Mouse (Mus musculus): ENCODE measurements at regions not wholly inside any gene's neighbourhood (a gene's known extent, or its start where the extent isn't known, plus 50 kb on each side); places are given as distances from the start of the nearest gene placed in this dataset.
A peak's percentile ranks its signal among the peaks of the same experiment; 100 is the strongest.

GRCm38 (mm10) chr4:12837097-12837426, 665.2 kb upstream of the Fam92a start:
- WGBS: 86% methylated on average over 1 of the region's 1 CpGs
- Histone ChIP-seq H3K36me3 (no peaks in the 10 kb centered on the region), H3K9me3 (replicated peaks) (no peaks in the 10 kb centered on the region), H3K27ac (replicated peaks) (no peak overlapping the region), H3K4me3 (no peak overlapping the region), H3K4me1 (no peaks in the 10 kb centered on the region), H3K27me3 (ENCODE audit: low read depth, poor library complexity, severe bottlenecking) (no peaks in the 10 kb centered on the region)
- DNase-seq (ENCODE audit: low spot score): no peak

- 78% methylated on average over 4 of the region's 4 CpGs for WGBS
- H3K4me1 ChIP-seq: no peaks in the 10 kb centered on the region
- no peaks in the 10 kb centered on the region for H3K9me3 ChIP-seq (replicated peaks)
- H3K27ac ChIP-seq (replicated peaks): no peak overlapping the region
- H3K36me3 ChIP-seq: no peaks in the 10 kb centered on the region
- DNase-seq (ENCODE audit: low spot score): no peak
- H3K4me3 ChIP-seq: no peak overlapping the region
- no peaks in the 10 kb centered on the region for H3K27me3 ChIP-seq (ENCODE audit: low read depth, poor library complexity, severe bottlenecking)
Measured at GRCm38 (mm10) chr4:12836326-12837096, 664.7 kb upstream of the Fam92a start.

- H3K27ac ChIP-seq (replicated peaks): no peak overlapping the region
- H3K4me3 ChIP-seq: no peak overlapping the region
- WGBS: 93% methylated on average over 1 of the region's 1 CpGs
- no peaks in the 10 kb centered on the region for H3K36me3 ChIP-seq
- no peak for DNase-seq (ENCODE audit: low spot score)
- H3K4me1 ChIP-seq: no peaks in the 10 kb centered on the region
- 0 out of 2 replicates have a peak, but pooled peaks cover 5% of the 10 kb centered on the region for H3K9me3 ChIP-seq (replicated peaks)
- no peaks in the 10 kb centered on the region for H3K27me3 ChIP-seq (ENCODE audit: low read depth, poor library complexity, severe bottlenecking)
Measured at GRCm38 (mm10) chr4:12826419-12826818, 654.6 kb upstream of the Fam92a start.

DNA sequence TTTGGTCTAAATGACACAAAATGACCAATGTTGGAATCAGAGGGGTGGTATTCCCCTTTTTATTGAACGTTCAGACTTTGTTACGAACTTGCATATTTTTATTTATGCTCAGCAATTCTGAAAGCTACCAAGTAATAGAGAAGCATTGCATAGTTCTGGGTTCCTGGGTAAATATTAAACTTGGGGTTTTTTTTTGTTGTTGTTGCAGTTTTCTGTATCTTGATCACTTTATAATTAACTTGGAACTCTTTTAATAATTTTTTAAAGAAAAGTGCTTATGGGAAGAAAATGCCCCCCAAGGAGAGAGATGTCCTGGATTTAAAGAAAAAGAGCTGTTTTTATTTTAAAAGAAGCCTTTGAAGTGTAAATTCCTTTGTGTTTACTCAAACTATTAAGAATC, 642.4 kb upstream of the Fam92a start:
- Histone ChIP-seq H3K27me3 (ENCODE audit: low read depth, poor library complexity, severe bottlenecking) (no peaks in the 10 kb centered on the region), H3K4me3 (no peak overlapping the region), H3K27ac (replicated peaks) (no peak overlapping the region), H3K4me1 (no peaks in the 10 kb centered on the region), H3K36me3 (no peaks in the 10 kb centered on the region), H3K9me3 (replicated peaks) (no peaks in the 10 kb centered on the region)
- WGBS: 89% methylated on average over 2 of the region's 2 CpGs
- DNase-seq (ENCODE audit: low spot score): no peak

GRCm38 (mm10) chr4:12801186-12801585, 629.4 kb upstream of the Fam92a start:
- H3K27me3 ChIP-seq (ENCODE audit: low read depth, poor library complexity, severe bottlenecking): no peaks in the 10 kb centered on the region
- DNase-seq (ENCODE audit: low spot score): no peak
- no peaks in the 10 kb centered on the region for H3K4me1 ChIP-seq
- no peak overlapping the region for H3K27ac ChIP-seq (replicated peaks)
- WGBS: 91% methylated on average over 3 of the region's 3 CpGs
- H3K4me3 ChIP-seq: no peak overlapping the region
- no peaks in the 10 kb centered on the region for H3K9me3 ChIP-seq (replicated peaks)
- H3K36me3 ChIP-seq: no peaks in the 10 kb centered on the region

DNA sequence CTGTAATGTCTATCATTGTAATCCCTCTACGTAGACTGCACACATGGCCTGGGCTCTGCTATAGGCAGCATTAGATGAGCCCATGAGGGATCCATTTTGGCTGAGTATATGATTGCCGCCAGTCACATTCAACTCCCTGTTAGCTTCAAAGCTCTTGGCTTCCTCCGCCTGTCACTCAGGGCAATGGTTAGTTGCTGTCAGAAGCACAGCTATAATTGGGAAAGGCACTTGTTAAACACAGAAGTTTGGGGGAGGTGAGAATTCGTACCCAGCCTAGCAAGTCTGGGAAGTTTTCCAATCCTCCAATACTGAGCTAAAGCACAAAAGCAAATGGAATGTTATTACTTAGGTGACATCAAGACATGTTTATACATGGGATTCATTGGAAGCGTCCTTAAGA, 627.7 kb upstream of the Fam92a start:
- H3K27ac ChIP-seq (replicated peaks): no peak overlapping the region
- no peaks in the 10 kb centered on the region for H3K4me1 ChIP-seq
- H3K4me3 ChIP-seq: no peak overlapping the region
- DNase-seq (ENCODE audit: low spot score): no peak
- no peaks in the 10 kb centered on the region for H3K9me3 ChIP-seq (replicated peaks)
- H3K36me3 ChIP-seq: no peaks in the 10 kb centered on the region
- no peaks in the 10 kb centered on the region for H3K27me3 ChIP-seq (ENCODE audit: low read depth, poor library complexity, severe bottlenecking)
- 89% methylated on average over 5 of the region's 5 CpGs for WGBS

GRCm38 (mm10) chr4:12792764-12793422, 621.1 kb upstream of the Fam92a start:
- H3K27me3 ChIP-seq (ENCODE audit: low read depth, poor library complexity, severe bottlenecking): no peaks in the 10 kb centered on the region
- H3K27ac ChIP-seq (replicated peaks): peak overlapping the region; percentile 46
- WGBS: 89% methylated on average over 11 of the region's 11 CpGs
- no peaks in the 10 kb centered on the region for H3K9me3 ChIP-seq (replicated peaks)
- no peak overlapping the region for H3K4me3 ChIP-seq
- no peaks in the 10 kb centered on the region for H3K36me3 ChIP-seq
- DNase-seq (ENCODE audit: low spot score): no peak
- peaks cover 7% of the 10 kb centered on the region; the same call in 1 of the 2 replicates for H3K4me1 ChIP-seq

- DNase-seq (ENCODE audit: low spot score): no peak
- Histone ChIP-seq H3K27ac (replicated peaks) (peak overlapping the region; percentile 46), H3K27me3 (ENCODE audit: low read depth, poor library complexity, severe bottlenecking) (no peaks in the 10 kb centered on the region), H3K36me3 (no peaks in the 10 kb centered on the region), H3K4me1 (peaks cover 7% of the 10 kb centered on the region; the same call in 1 of the 2 replicates), H3K4me3 (no peak overlapping the region), H3K9me3 (replicated peaks) (no peaks in the 10 kb centered on the region)
- 79% methylated on average over 9 of the region's 9 CpGs for WGBS
Measured at GRCm38 (mm10) chr4:12791786-12792674, 620.2 kb upstream of the Fam92a start.

DNA sequence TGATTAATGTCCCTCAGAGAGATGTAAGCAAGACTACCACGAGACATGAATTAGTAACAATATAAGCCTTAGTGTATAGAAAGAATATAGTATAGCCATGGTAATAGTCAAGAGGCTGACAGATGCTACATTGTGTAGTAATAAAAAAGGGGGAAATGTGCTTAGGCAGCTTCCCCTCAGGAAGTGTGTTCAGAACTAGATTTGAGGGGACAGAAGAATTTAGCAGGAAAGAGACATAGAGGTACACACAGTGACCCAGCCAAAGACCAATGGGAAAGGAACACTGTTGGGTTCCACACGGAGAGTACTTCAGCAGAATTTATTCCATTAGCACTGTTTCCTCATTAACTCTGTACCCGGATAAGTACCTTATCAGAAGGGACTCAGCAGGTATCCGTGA, 614.0 kb upstream of the Fam92a start:
- no peak overlapping the region for H3K4me3 ChIP-seq
- H3K4me1 ChIP-seq: peaks cover 7% of the 10 kb centered on the region
- no peak for DNase-seq (ENCODE audit: low spot score)
- WGBS: 81% methylated on average over 4 of the region's 4 CpGs
- H3K27me3 ChIP-seq (ENCODE audit: low read depth, poor library complexity, severe bottlenecking): no peaks in the 10 kb centered on the region
- no peak overlapping the region for H3K27ac ChIP-seq (replicated peaks)
- no peaks in the 10 kb centered on the region for H3K36me3 ChIP-seq
- no peaks in the 10 kb centered on the region for H3K9me3 ChIP-seq (replicated peaks)

- H3K4me1 ChIP-seq: peaks cover 7% of the 10 kb centered on the region
- no peaks in the 10 kb centered on the region for H3K36me3 ChIP-seq
- no peak overlapping the region for H3K27ac ChIP-seq (replicated peaks)
- DNase-seq (ENCODE audit: low spot score): no peak
- H3K9me3 ChIP-seq (replicated peaks): no peaks in the 10 kb centered on the region
- no peak overlapping the region for H3K4me3 ChIP-seq
- no peaks in the 10 kb centered on the region for H3K27me3 ChIP-seq (ENCODE audit: low read depth, poor library complexity, severe bottlenecking)
- WGBS: 85% methylated on average over 3 of the region's 3 CpGs
Measured at GRCm38 (mm10) chr4:12784479-12784878, 612.7 kb upstream of the Fam92a start.

- Histone ChIP-seq H3K27me3 (ENCODE audit: low read depth, poor library complexity, severe bottlenecking) (no peaks in the 10 kb centered on the region), H3K4me1 (peaks cover 7% of the 10 kb centered on the region), H3K27ac (replicated peaks) (no peak overlapping the region), H3K36me3 (no peaks in the 10 kb centered on the region), H3K9me3 (replicated peaks) (no peaks in the 10 kb centered on the region), H3K4me3 (no peak overlapping the region)
- DNase-seq (ENCODE audit: low spot score): no peak
- WGBS: 86% methylated on average over 11 of the region's 11 CpGs
Measured at GRCm38 (mm10) chr4:12784068-12784467, 612.3 kb upstream of the Fam92a start.

- H3K36me3 ChIP-seq: no peaks in the 10 kb centered on the region
- no peak for DNase-seq (ENCODE audit: low spot score)
- 75% methylated on average over 10 of the region's 10 CpGs for WGBS
- no peak overlapping the region for H3K27ac ChIP-seq (replicated peaks)
- H3K27me3 ChIP-seq (ENCODE audit: low read depth, poor library complexity, severe bottlenecking): no peaks in the 10 kb centered on the region
- H3K9me3 ChIP-seq (replicated peaks): no peaks in the 10 kb centered on the region
- peaks cover 7% of the 10 kb centered on the region for H3K4me1 ChIP-seq
- no peak overlapping the region for H3K4me3 ChIP-seq
Measured at GRCm38 (mm10) chr4:12781969-12782904, 610.4 kb upstream of the Fam92a start.

Measured in midbrain, embryonic 10.5 days (tissue).